Mouse (Mus musculus) limb, embryonic 13.5 days (tissue): ENCODE measurements around the gene Klf1. TPM values are rescaled to one million over a fixed set of nuclear protein-coding genes. Genes with fewer than 3 reads are reported as not detected.

Experiments used
- ATAC-seq: fragments of 200-750 bp; cut with Nextera tagmentation; 2 replicates; pipeline ENCODE4 v1.8.0; 2017; ENCODE audit warnings: low read depth, moderate number of reproducible peaks, moderate TSS enrichment; ENCODE audit not compliant: low FRiP score
- H3K27ac ChIP-seq: fragments of 300-500 bp; sonication (generic); 2 replicates; pipeline ENCODE4 v1.5.1; 2015; ENCODE audit warnings: inconsistent platforms, mild to moderate bottlenecking, moderate library complexity
- H3K27me3 ChIP-seq: fragments of 300-500 bp; sonication (generic); 2 replicates; pipeline ENCODE4 v1.6.1; 2015; ENCODE audit warnings: mild to moderate bottlenecking, inconsistent platforms
- H3K36me3 ChIP-seq: fragments of 300-500 bp; sonication (generic); 2 replicates; pipeline ENCODE4 v1.6.1; 2015; ENCODE audit warnings: inconsistent platforms, mild to moderate bottlenecking, moderate library complexity
- H3K4me1 ChIP-seq: fragments of 300-500 bp; sonication (generic); 2 replicates; pipeline ENCODE4 v1.6.1; 2015; ENCODE audit warnings: inconsistent platforms
- H3K4me2 ChIP-seq: fragments of 300-500 bp; sonication (generic); replicated peaks from 2 replicates; pipeline ENCODE4 v1.6.1; 2015; ENCODE audit warnings: inconsistent platforms, mild to moderate bottlenecking, moderate library complexity
- H3K4me3 ChIP-seq: fragments of 300-500 bp; sonication (generic); 2 replicates; pipeline ENCODE4 v1.5.1; 2015; ENCODE audit warnings: moderate library complexity, mild to moderate bottlenecking, inconsistent platforms
- H3K9ac ChIP-seq: fragments of 300-500 bp; sonication (generic); 2 replicates; pipeline ENCODE4 v1.6.1; 2015; ENCODE audit warnings: mild to moderate bottlenecking, inconsistent platforms
- H3K9me3 ChIP-seq: fragments of 300-500 bp; sonication (generic); 2 replicates; pipeline ENCODE4 v1.6.1; 2016; ENCODE audit warnings: inconsistent platforms
- WGBS: fragments of 180-500 bp; shearing (Covaris S2); methylation state at CpG from one replicate; pipeline ENCODE4 v1.1.7; 2015; 5-methylcytosine and 5-hydroxymethylcytosine counted together
- polyA plus RNA-seq: library from polyadenylated mRNA; unstranded; fragments of >200 nt; fragmentation: Nextera tagmentation; extraction: Ambion mirVana; gene quantifications from 2 replicates; pipeline ENCODE4 v1.2.1, GENCODE M21; 2015

Gene Klf1
- polyA plus RNA-seq, 1 experiment from 2014 or later = 2.4 TPM

DNA sequence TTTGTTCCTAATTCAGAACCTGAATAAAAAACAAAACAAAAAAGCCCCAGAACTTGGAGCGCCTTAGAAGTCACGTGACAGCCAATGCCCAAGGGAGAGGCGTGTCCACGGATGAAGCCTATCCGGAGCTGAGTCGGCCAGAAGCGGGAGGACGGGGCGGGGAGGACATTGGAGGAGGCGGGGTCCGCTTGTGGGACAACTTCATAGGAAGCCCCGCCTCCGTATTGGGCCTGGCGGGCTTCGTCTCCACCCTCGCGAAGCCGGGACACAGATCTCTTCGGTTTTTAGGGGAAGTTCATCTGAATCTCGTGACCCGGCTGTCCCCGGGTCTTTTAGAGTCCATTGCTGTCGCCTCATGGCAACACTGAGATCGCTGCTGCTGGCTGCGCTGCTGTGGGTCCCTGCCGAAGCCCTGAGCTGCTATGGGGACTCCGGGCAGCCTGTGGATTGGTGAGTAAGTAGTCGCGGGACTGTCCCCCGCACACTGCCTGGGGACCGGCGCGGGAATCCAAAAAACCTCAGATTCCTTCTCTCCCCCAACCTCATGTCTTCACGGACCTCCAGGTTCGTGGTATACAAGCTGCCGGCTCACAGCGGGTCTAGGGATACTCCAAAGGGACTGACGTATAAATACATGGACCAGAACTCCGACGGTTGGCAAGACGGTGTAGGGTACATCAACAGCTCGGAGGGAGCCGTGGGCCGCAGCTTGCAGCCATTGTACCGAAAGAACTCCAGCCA, 6.9 kb downstream of the Klf1 start, which contains the start of gene Dnase2a:
Gene Dnase2a, plus strand, starts transcription at position 140 of the 741 bp plus-strand sequence.
- H3K4me2 ChIP-seq = peak within 1 kb of the TSS; percentile 81
- H3K36me3 ChIP-seq = peaks cover 8% of the 10 kb centered on the region
- H3K27me3 ChIP-seq = peaks cover 48% of the 10 kb centered on the region
- no peak within 1 kb of the TSS for H3K27ac ChIP-seq
- H3K4me3 ChIP-seq = peak within 1 kb of the TSS; percentile 57
- H3K9me3 ChIP-seq = no peaks in the 10 kb centered on the region
- peaks cover 24% of the 10 kb centered on the region for H3K4me1 ChIP-seq
- H3K9ac ChIP-seq = peak within 1 kb of the TSS; percentile 67
- under 1% methylated on average over 45 of the region's 45 CpGs for WGBS
- ATAC-seq = peak; percentile 91

DNA sequence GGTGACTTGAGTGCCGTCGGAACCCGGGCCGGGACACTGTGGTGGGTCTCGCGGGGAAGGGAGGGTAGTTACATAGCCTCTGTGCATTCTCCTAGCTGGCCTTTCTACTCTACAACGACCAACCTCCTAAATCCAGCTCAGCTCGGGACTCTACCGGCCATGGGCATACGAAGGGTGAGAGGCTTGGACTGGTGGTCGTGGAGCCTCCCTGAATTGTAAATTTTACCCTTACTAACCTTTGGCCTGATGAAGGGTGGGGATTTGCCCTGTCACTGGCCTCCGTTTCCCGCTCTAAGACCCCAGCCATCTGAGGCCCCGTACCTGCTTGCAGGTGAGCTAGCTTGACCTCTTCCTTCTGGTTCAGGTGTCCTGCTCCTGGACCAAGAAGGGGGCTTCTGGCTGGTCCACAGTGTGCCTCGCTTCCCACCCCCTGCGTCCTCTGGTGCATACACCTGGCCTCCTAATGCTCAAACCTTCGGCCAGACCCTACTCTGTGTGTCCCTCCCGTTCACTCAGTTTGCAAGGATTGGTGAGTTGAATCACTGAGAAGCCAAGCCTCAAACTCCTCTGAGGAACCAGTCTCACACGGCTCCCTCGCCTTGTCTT, 7.5 kb downstream of the Klf1 start:
- no peak for ATAC-seq
- H3K4me2 ChIP-seq = peak overlapping the region; percentile 81
- peaks cover 22% of the 10 kb centered on the region for H3K4me1 ChIP-seq
- WGBS = 42% methylated on average over 20 of the region's 20 CpGs
- H3K9me3 ChIP-seq = 0 out of 2 replicates have a peak, but pooled peaks cover 4% of the 10 kb centered on the region
- peaks cover 54% of the 10 kb centered on the region for H3K27me3 ChIP-seq
- H3K27ac ChIP-seq = no peak overlapping the region
- H3K4me3 ChIP-seq = peak overlapping the region; percentile 57
- peaks cover 8% of the 10 kb centered on the region for H3K36me3 ChIP-seq
- H3K9ac ChIP-seq = peak overlapping the region; percentile 67

DNA sequence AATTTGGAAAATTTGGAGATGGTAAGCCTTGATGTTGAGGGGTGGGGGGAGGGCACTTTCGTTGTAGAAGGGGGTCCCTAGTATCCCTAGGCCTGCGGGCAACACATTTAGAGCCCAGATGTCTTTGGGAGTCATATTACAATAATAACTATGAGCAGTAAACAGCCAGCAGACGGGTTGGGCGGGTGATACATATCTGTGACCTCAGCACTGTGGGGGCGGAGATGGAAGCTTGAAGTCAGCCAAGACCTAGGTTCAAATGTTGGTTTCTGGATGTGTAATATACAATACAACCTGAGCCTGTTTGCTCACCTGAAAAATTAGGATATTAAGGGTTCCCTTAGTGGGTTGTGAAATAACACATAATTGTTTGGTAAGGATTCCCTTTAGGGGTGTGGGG, 8.2 kb downstream of the Klf1 start:
- 54% methylated on average over 5 of the region's 5 CpGs for WGBS
- H3K4me3 ChIP-seq = no peak overlapping the region
- H3K36me3 ChIP-seq = peaks cover 8% of the 10 kb centered on the region
- H3K4me1 ChIP-seq = peaks cover 22% of the 10 kb centered on the region
- ATAC-seq = no peak
- H3K4me2 ChIP-seq = peak overlapping the region; percentile 81; the same call in 1 of the 2 replicates
- H3K9ac ChIP-seq = no peak overlapping the region
- H3K27ac ChIP-seq = no peak overlapping the region
- H3K27me3 ChIP-seq = peaks cover 61% of the 10 kb centered on the region
- 0 out of 2 replicates have a peak, but pooled peaks cover 5% of the 10 kb centered on the region for H3K9me3 ChIP-seq

DNA sequence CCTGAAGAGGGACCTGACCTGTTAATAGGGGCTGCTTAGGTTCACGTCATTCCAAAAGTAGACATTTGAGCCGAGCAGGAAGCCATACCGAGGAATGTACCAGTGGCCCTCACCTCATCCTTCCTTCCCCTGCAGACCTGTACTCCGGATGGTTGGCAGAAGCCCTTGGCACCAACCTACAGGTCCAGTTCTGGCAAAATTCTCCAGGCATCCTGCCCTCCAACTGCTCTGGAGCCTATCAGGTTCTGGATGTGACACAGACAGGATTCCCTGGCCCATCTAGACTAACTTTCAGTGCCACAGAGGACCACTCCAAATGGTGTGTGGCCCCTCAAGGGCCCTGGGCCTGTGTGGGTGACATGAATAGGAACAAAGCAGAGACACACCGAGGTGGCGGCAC, 8.8 kb downstream of the Klf1 start:
- Histone ChIP-seq H3K27me3 (peaks cover 67% of the 10 kb centered on the region), H3K9ac (no peak overlapping the region)
- 85% methylated on average over 6 of the region's 6 CpGs for WGBS

DNA sequence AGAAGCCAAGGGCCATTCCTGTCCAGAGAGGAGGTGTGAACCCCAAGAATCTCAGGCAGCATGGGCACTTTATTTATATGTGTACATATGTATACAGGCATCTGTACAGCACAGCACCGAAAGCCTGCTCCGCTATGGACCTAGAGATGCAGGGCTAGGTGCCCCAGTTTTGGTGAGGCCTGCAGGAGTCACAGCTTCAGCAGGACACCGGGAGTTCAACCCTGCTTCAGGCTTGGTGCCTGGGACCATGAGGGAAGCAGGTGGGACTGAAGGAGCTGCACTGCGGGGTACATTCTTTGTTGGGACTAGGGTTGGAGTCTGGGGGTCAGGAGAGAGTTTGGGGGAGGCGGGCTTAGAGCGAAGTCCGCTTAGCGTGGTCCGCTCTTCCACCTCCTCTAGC, 10.1 kb downstream of the Klf1 start:
- no peak overlapping the region for H3K9ac ChIP-seq
- no peak overlapping the region for H3K4me2 ChIP-seq
- peaks cover 22% of the 10 kb centered on the region for H3K4me1 ChIP-seq
- H3K4me3 ChIP-seq = no peak overlapping the region
- 87% methylated on average over 9 of the region's 9 CpGs for WGBS
- no peak for ATAC-seq
- H3K36me3 ChIP-seq = peaks cover 8% of the 10 kb centered on the region
- peaks cover 11% of the 10 kb centered on the region; the same call in 1 of the 2 replicates for H3K9me3 ChIP-seq
- peaks cover 79% of the 10 kb centered on the region for H3K27me3 ChIP-seq
- no peak overlapping the region for H3K27ac ChIP-seq

More for the DNA sequence above, 8.8 kb downstream of the Klf1 start:
- H3K36me3 ChIP-seq = peaks cover 8% of the 10 kb centered on the region
- H3K4me2 ChIP-seq = no peak overlapping the region
- H3K4me1 ChIP-seq = peaks cover 22% of the 10 kb centered on the region
- peaks cover 11% of the 10 kb centered on the region; the same call in 1 of the 2 replicates for H3K9me3 ChIP-seq
- ATAC-seq = no peak
- no peak overlapping the region for H3K4me3 ChIP-seq
- H3K27ac ChIP-seq = no peak overlapping the region

DNA sequence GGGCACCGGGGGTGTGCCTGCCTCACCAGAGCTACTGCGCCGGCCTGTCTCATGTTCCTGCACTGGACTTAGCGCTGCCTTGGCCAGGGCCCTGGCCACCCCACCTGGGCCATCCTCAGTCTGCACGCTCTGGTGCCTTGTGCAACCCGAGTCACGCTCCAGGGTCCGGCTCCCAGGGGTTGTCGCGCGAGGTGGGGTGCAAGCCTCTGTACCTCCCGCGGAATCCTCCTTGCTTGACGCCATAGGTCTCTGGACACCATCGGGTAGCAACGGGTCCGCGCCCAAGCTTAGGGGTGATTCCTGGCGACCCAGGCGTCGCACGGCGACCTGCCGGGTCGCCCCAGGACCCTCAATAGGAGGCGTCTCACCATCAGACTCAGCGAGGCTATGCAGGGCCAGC, 10.7 kb downstream of the Klf1 start:
- peak overlapping the region; percentile 94 for H3K4me2 ChIP-seq
- no peak overlapping the region for H3K27ac ChIP-seq
- no peak for ATAC-seq
- peaks cover 11% of the 10 kb centered on the region; the same call in 1 of the 2 replicates for H3K9me3 ChIP-seq
- H3K36me3 ChIP-seq = peaks cover 8% of the 10 kb centered on the region
- WGBS = 20% methylated on average over 27 of the region's 27 CpGs
- peaks cover 85% of the 10 kb centered on the region for H3K27me3 ChIP-seq
- peaks cover 22% of the 10 kb centered on the region for H3K4me1 ChIP-seq
- peak overlapping the region; percentile 50 for H3K4me3 ChIP-seq
- H3K9ac ChIP-seq = peak overlapping the region; percentile 64

DNA sequence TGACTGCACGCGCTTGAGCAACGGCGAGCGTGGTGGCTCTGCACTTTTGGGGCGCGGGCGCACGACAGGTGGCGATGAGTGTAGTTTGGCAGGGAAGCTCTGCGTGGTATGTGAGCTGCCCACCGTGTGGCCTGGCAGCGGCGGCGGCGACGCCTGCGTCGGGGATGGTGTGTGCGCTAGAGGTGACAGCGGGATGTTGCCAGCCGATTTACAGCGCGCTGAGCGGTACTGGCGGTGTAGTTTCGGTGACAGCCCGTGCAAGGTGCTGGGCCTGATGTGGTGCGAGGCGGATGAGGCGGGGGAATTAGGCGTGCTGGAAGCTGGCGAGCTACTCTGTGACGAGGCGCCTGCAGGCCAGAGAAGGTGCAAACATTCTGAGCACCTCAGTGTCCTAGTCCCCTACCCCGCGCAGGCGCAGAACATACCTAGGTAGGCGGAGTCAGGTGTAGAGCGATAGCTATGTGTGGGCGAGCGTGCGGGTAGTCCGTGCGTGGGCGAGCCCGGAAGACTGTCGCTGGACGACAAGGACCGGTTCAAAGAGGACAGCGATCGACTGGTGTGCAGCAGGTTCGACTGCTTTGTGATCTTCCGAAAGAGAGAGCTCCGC, 11.3 kb downstream of the Klf1 start:
- Histone ChIP-seq H3K9me3 (peaks cover 11% of the 10 kb centered on the region; the same call in 1 of the 2 replicates), H3K4me3 (peak overlapping the region; percentile 50), H3K36me3 (peaks cover 8% of the 10 kb centered on the region), H3K9ac (peak overlapping the region; percentile 64), H3K27ac (no peak overlapping the region), H3K27me3 (peaks cover 91% of the 10 kb centered on the region), H3K4me2 (peak overlapping the region; percentile 94), H3K4me1 (peaks cover 22% of the 10 kb centered on the region)
- under 1% methylated on average over 55 of the region's 55 CpGs for WGBS
- peak; percentile 56 for ATAC-seq

DNA sequence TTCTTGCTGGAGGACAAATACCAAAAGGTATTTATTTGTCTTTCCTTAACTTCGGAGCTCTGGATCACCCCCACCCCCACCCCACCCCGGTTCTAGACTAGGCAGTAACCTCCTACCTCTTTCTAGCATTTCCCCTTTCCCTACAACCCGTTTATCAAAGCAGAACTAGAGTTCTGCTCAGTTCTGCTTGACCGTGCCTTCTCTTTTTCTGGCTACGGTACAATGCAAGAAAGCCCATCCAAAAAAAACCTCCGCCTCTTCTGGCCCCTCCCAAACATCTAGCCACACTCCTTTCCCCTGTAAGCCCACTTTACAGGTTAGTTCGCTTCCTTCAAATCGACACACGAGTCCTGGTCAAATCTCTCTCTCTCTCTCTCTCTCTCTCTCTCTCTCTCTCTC, 11.8 kb downstream of the Klf1 start:
- peaks cover 22% of the 10 kb centered on the region for H3K4me1 ChIP-seq
- H3K27ac ChIP-seq = no peak overlapping the region
- peaks cover 8% of the 10 kb centered on the region for H3K36me3 ChIP-seq
- 7% methylated on average over 9 of the region's 9 CpGs for WGBS
- H3K4me3 ChIP-seq = peak overlapping the region; percentile 50
- peaks cover 11% of the 10 kb centered on the region; the same call in 1 of the 2 replicates for H3K9me3 ChIP-seq
- peaks cover 96% of the 10 kb centered on the region for H3K27me3 ChIP-seq
- H3K4me2 ChIP-seq = peak overlapping the region; percentile 94
- peak overlapping the region; percentile 64 for H3K9ac ChIP-seq
- no peak for ATAC-seq

DNA sequence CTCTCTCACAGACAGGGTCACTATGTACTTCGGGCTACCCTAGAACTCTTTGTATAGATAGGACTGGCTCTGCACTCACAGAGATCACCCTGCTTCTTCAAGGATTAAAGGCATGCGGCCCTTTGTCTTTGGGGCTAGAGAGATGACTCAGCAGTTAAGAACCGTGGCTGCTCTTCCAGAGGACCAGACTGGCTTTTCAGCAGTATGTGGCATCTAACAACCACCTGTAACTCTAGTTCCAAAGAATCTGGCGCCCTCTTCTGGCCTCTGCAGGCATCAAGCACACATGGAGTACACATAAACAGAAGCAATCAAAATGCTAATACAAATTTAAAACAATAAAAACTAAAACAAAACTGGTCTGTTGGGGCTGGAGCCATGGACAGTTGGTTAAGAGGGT, 12.2 kb downstream of the Klf1 start:
- Histone ChIP-seq H3K27me3 (peaks cover 98% of the 10 kb centered on the region), H3K4me1 (peaks cover 20% of the 10 kb centered on the region), H3K9ac (no peak overlapping the region), H3K4me3 (peak overlapping the region; percentile 50), H3K4me2 (peak overlapping the region; percentile 94; the same call in 1 of the 2 replicates), H3K27ac (no peak overlapping the region), H3K9me3 (peaks cover 11% of the 10 kb centered on the region; the same call in 1 of the 2 replicates), H3K36me3 (peaks cover 8% of the 10 kb centered on the region)
- 39% methylated on average over 4 of the region's 4 CpGs for WGBS
- no peak for ATAC-seq

DNA sequence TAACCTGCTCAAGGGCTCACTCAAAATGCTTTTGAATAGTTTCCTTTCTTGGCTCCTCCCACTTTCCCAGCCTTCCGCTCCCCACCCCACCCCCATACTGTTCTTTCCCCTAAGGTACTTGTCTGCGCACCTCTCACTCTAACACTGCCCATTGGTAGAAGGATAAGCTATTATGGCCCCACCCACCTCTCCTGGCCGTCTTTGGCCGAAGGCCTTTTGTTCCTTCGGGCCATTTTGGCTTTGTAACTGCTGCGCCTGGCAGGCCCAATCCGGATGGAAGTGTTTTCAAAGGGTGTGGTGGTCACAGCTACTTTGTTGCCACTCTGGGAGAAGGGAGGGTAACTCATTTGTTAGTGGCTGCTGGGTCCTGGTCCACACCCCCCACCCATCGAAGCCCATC, 13.5 kb downstream of the Klf1 start:
- no peak overlapping the region for H3K27ac ChIP-seq
- WGBS = 85% methylated on average over 8 of the region's 8 CpGs
- peaks cover 7% of the 10 kb centered on the region for H3K36me3 ChIP-seq
- H3K9ac ChIP-seq = no peak overlapping the region
- no peak overlapping the region for H3K4me3 ChIP-seq
- peaks cover 95% of the 10 kb centered on the region for H3K27me3 ChIP-seq
- ATAC-seq = no peak
- H3K4me2 ChIP-seq = no peak overlapping the region
- peaks cover 10% of the 10 kb centered on the region for H3K4me1 ChIP-seq
- H3K9me3 ChIP-seq = peaks cover 11% of the 10 kb centered on the region; the same call in 1 of the 2 replicates

DNA sequence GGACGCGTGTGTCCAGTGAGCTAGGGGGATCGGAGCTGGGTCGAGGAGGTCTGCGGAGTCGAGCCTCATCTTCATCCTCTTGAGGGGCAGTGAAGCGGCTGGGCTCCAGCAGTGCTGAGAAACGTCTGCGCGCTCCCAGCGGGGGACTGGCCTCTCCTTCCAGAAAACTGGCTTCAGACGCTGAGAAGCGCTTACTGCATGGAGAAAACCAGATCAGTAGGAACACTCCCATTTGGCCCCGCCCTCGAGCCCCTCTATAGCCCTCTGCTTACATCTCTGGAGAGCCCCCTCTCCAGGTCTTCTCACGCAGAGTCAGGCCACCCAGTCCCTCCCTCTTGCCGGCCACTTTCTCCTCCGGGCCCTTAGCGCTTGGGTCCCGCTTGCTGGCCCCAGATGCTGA, 16.1 kb downstream of the Klf1 start:
- Histone ChIP-seq H3K9me3 (peaks cover 11% of the 10 kb centered on the region; the same call in 1 of the 2 replicates), H3K4me3 (no peak overlapping the region), H3K36me3 (no peaks in the 10 kb centered on the region), H3K4me1 (peaks cover 4% of the 10 kb centered on the region; the same call in 1 of the 2 replicates), H3K9ac (no peak overlapping the region), H3K4me2 (no peak overlapping the region; the same call in 1 of the 2 replicates), H3K27me3 (peaks cover 76% of the 10 kb centered on the region), H3K27ac (no peak overlapping the region)
- 25% methylated on average over 20 of the region's 20 CpGs for WGBS
- no peak for ATAC-seq

DNA sequence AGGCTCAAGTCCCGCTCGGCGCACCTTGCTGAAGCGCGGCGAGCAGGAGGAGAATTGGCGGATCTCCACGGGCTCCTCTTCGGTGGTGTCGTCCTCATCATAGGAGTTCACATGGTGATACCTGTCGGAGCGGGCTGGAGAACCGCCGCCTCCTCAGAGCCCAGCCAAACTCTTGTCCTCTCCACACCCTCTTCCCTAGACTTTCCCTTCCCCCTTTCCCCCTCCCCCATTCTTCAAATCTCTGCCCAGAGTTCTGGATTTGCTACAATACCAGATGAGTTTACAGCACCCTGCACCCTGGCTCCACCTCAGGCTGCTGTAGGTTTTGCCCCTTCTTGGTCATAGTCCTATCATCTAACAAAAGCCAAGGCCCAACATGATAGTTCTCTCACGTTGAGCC, 16.9 kb downstream of the Klf1 start:
- Histone ChIP-seq H3K4me2 (no peak overlapping the region), H3K9me3 (peaks cover 11% of the 10 kb centered on the region; the same call in 1 of the 2 replicates), H3K27ac (no peak overlapping the region), H3K36me3 (no peaks in the 10 kb centered on the region), H3K27me3 (peaks cover 72% of the 10 kb centered on the region), H3K4me3 (no peak overlapping the region), H3K9ac (no peak overlapping the region), H3K4me1 (no peaks in the 10 kb centered on the region)
- no peak for ATAC-seq
- WGBS = 90% methylated on average over 15 of the region's 15 CpGs
